Mouse (Mus musculus) liver, embryonic 18 days (tissue): ENCODE results near the gene Paqr8. TPM values are rescaled to one million over a fixed set of nuclear protein-coding genes. Genes with fewer than 3 reads are reported as not detected.

Source experiments
- polyA plus RNA-seq: library from polyadenylated mRNA; depleted of rRNA; stranded (reverse); fragments of >200 nt; gene quantifications from 2 replicates; pipeline ENCODE4 v1.2.3, GENCODE M21; 2012; rRNA removed

The Paqr8 gene
- polyA plus RNA-seq: 0.16 TPM in 2 replicates

GRCm38 (mm10) chr1:20890404-20890921, at the start of gene Paqr8:
TSS of gene Paqr8 (plus strand) at chr1:20890606.

GRCm38 (mm10) chr1:20951300-20951763, 60.9 kb downstream of the Paqr8 start, which contains the start of gene Efhc1:
TSS of gene Efhc1 (plus strand) at chr1:20951626.

Other genes with a start within 250 kb of the Paqr8 start
- not detected in 2 replicates for gene Il17a, start 159.7 kb upstream of the Paqr8 start, polyA plus RNA-seq
- gene Il17f, start 100.0 kb upstream of the Paqr8 start, polyA plus RNA-seq: 0.07 and 0.12 TPM in 2 replicates
- 44.7 and 47.3 TPM in 2 replicates for gene Mcm3, start 70.3 kb upstream of the Paqr8 start, polyA plus RNA-seq
- 0.43 and 0.52 TPM in 2 replicates for gene Efhc1, start 61.0 kb downstream of the Paqr8 start, polyA plus RNA-seq
- 3.5 and 5.2 TPM in 2 replicates for gene Tram2, start 188.6 kb downstream of the Paqr8 start, polyA plus RNA-seq